Mouse (Mus musculus): Measurements from ENCODE around the gene Serpinb7. TPM values are rescaled to one million over a fixed set of nuclear protein-coding genes. Genes with fewer than 3 reads are reported as not detected.

The Serpinb7 gene
- polyA plus RNA-seq, 1 experiment from 2014 or later = not detected

- Histone ChIP-seq H3K4me2 (ENCODE audit: low read depth, low read length) (no peak overlapping the region), H3K27ac (ENCODE audit: low read length) (no peak overlapping the region), H3K4me1 (ENCODE audit: control insufficient read depth, low read depth, low read length) (no peaks in the 10 kb centered on the region), H3K9me3 (replicated peaks; ENCODE audit: control insufficient read depth, low read length) (no peaks in the 10 kb centered on the region), H3K36me3 (ENCODE audit: control insufficient read depth, insufficient read depth) (no peaks in the 10 kb centered on the region), H3K9ac (ENCODE audit: low read depth, low read length) (no peak overlapping the region), H3K27me3 (ENCODE audit: control insufficient read depth, insufficient read depth, low read depth, low read length) (no peaks in the 10 kb centered on the region), H3K4me3 (ENCODE audit: low read depth, low read length) (no peak overlapping the region)
- no peak for ATAC-seq (ENCODE audit: low read depth)
Measured at GRCm38 (mm10) chr1:107381491-107381890, 18.0 kb upstream of the Serpinb7 start.

GRCm38 (mm10) chr1:107382404-107382803 lies 17.1 kb upstream of the Serpinb7 start:
- Histone ChIP-seq H3K27ac (ENCODE audit: low read length) (no peak overlapping the region), H3K4me3 (ENCODE audit: low read depth, low read length) (no peak overlapping the region), H3K4me2 (ENCODE audit: low read depth, low read length) (no peak overlapping the region), H3K27me3 (ENCODE audit: control insufficient read depth, insufficient read depth, low read depth, low read length) (no peaks in the 10 kb centered on the region), H3K9me3 (replicated peaks; ENCODE audit: control insufficient read depth, low read length) (no peaks in the 10 kb centered on the region), H3K4me1 (ENCODE audit: control insufficient read depth, low read depth, low read length) (no peaks in the 10 kb centered on the region), H3K9ac (ENCODE audit: low read depth, low read length) (no peak overlapping the region), H3K36me3 (ENCODE audit: control insufficient read depth, insufficient read depth) (no peaks in the 10 kb centered on the region)
- 20% methylated on average over 1 of the region's 1 CpGs for whole genome bisulfite sequencing (ENCODE audit: insufficient replicate concordance)
- no peak for ATAC-seq (ENCODE audit: low read depth)

GRCm38 (mm10) chr1:107384532-107384931 lies 14.9 kb upstream of the Serpinb7 start:
- Histone ChIP-seq H3K27me3 (ENCODE audit: control insufficient read depth, insufficient read depth, low read depth, low read length) (no peaks in the 10 kb centered on the region), H3K4me3 (ENCODE audit: low read depth, low read length) (no peak overlapping the region), H3K36me3 (ENCODE audit: control insufficient read depth, insufficient read depth) (no peaks in the 10 kb centered on the region), H3K4me2 (ENCODE audit: low read depth, low read length) (no peak overlapping the region), H3K9me3 (replicated peaks; ENCODE audit: control insufficient read depth, low read length) (no peaks in the 10 kb centered on the region), H3K4me1 (ENCODE audit: control insufficient read depth, low read depth, low read length) (no peaks in the 10 kb centered on the region), H3K9ac (ENCODE audit: low read depth, low read length) (no peak overlapping the region), H3K27ac (ENCODE audit: low read length) (no peak overlapping the region)
- WGBS (ENCODE audit: insufficient replicate concordance) = 23% methylated on average over 9 of the region's 9 CpGs
- ATAC-seq (ENCODE audit: low read depth) = peak; percentile 87

- no peaks in the 10 kb centered on the region for H3K27me3 ChIP-seq (ENCODE audit: control insufficient read depth, insufficient read depth, low read depth, low read length)
- no peaks in the 10 kb centered on the region for H3K9me3 ChIP-seq (replicated peaks; ENCODE audit: control insufficient read depth, low read length)
- H3K4me1 ChIP-seq (ENCODE audit: control insufficient read depth, low read depth, low read length) = no peaks in the 10 kb centered on the region
- H3K36me3 ChIP-seq (ENCODE audit: control insufficient read depth, insufficient read depth) = no peaks in the 10 kb centered on the region
- H3K9ac ChIP-seq (ENCODE audit: low read depth, low read length) = no peak overlapping the region
- 42% methylated on average over 2 of the region's 2 CpGs for WGBS (ENCODE audit: insufficient replicate concordance)
- ATAC-seq (ENCODE audit: low read depth) = peak; percentile 43
- H3K4me3 ChIP-seq (ENCODE audit: low read depth, low read length) = no peak overlapping the region
- H3K27ac ChIP-seq (ENCODE audit: low read length) = no peak overlapping the region
- H3K4me2 ChIP-seq (ENCODE audit: low read depth, low read length) = no peak overlapping the region
Measured at GRCm38 (mm10) chr1:107389753-107390152, 9.7 kb upstream of the Serpinb7 start.

GRCm38 (mm10) chr1:107397481-107397880 lies 2.0 kb upstream of the Serpinb7 start:
- no peak overlapping the region for H3K9ac ChIP-seq (ENCODE audit: low read depth, low read length)
- 13% methylated on average over 1 of the region's 1 CpGs for WGBS (ENCODE audit: insufficient replicate concordance)
- H3K27ac ChIP-seq (ENCODE audit: low read length) = no peak overlapping the region
- H3K36me3 ChIP-seq (ENCODE audit: control insufficient read depth, insufficient read depth) = no peaks in the 10 kb centered on the region
- no peaks in the 10 kb centered on the region for H3K27me3 ChIP-seq (ENCODE audit: control insufficient read depth, insufficient read depth, low read depth, low read length)
- no peaks in the 10 kb centered on the region for H3K4me1 ChIP-seq (ENCODE audit: control insufficient read depth, low read depth, low read length)
- ATAC-seq (ENCODE audit: low read depth) = peak; percentile 58; the same call in 1 of the 2 replicates
- H3K4me3 ChIP-seq (ENCODE audit: low read depth, low read length) = no peak overlapping the region
- no peak overlapping the region for H3K4me2 ChIP-seq (ENCODE audit: low read depth, low read length)
- no peaks in the 10 kb centered on the region for H3K9me3 ChIP-seq (replicated peaks; ENCODE audit: control insufficient read depth, low read length)

- ATAC-seq (ENCODE audit: low read depth) = no peak
- H3K9me3 ChIP-seq (replicated peaks; ENCODE audit: control insufficient read depth, low read length) = no peaks in the 10 kb centered on the region
- 47% methylated on average over 4 of the region's 4 CpGs for WGBS (ENCODE audit: insufficient replicate concordance)
Measured at GRCm38 (mm10) chr1:107402082-107402481, 2.6 kb downstream of the Serpinb7 start.

GRCm38 (mm10) chr1:107414650-107415049 lies 15.2 kb downstream of the Serpinb7 start:
- Histone ChIP-seq H3K4me2 (ENCODE audit: low read depth, low read length) (no peak overlapping the region), H3K4me1 (ENCODE audit: control insufficient read depth, low read depth, low read length) (no peaks in the 10 kb centered on the region), H3K9ac (ENCODE audit: low read depth, low read length) (no peak overlapping the region), H3K36me3 (ENCODE audit: control insufficient read depth, insufficient read depth) (no peaks in the 10 kb centered on the region), H3K4me3 (ENCODE audit: low read depth, low read length) (no peak overlapping the region), H3K9me3 (replicated peaks; ENCODE audit: control insufficient read depth, low read length) (no peaks in the 10 kb centered on the region), H3K27ac (ENCODE audit: low read length) (no peak overlapping the region), H3K27me3 (ENCODE audit: control insufficient read depth, insufficient read depth, low read depth, low read length) (no peaks in the 10 kb centered on the region)
- ATAC-seq (ENCODE audit: low read depth) = no peak
- WGBS (ENCODE audit: insufficient replicate concordance) = 6% methylated on average over 1 of the region's 1 CpGs

More at GRCm38 (mm10) chr1:107402082-107402481, 2.6 kb downstream of the Serpinb7 start:
- H3K27me3 ChIP-seq (ENCODE audit: control insufficient read depth, insufficient read depth, low read depth, low read length) = no peaks in the 10 kb centered on the region
- no peaks in the 10 kb centered on the region for H3K36me3 ChIP-seq (ENCODE audit: control insufficient read depth, insufficient read depth)
- no peak overlapping the region for H3K4me2 ChIP-seq (ENCODE audit: low read depth, low read length)
- H3K4me3 ChIP-seq (ENCODE audit: low read depth, low read length) = no peak overlapping the region
- no peak overlapping the region for H3K9ac ChIP-seq (ENCODE audit: low read depth, low read length)
- no peaks in the 10 kb centered on the region for H3K4me1 ChIP-seq (ENCODE audit: control insufficient read depth, low read depth, low read length)
- H3K27ac ChIP-seq (ENCODE audit: low read length) = no peak overlapping the region

- Histone ChIP-seq H3K27me3 (ENCODE audit: control insufficient read depth, insufficient read depth, low read depth, low read length) (no peaks in the 10 kb centered on the region), H3K4me2 (ENCODE audit: low read depth, low read length) (no peak overlapping the region), H3K4me3 (ENCODE audit: low read depth, low read length) (no peak overlapping the region), H3K9me3 (replicated peaks; ENCODE audit: control insufficient read depth, low read length) (no peaks in the 10 kb centered on the region), H3K4me1 (ENCODE audit: control insufficient read depth, low read depth, low read length) (no peaks in the 10 kb centered on the region), H3K36me3 (ENCODE audit: control insufficient read depth, insufficient read depth) (no peaks in the 10 kb centered on the region), H3K27ac (ENCODE audit: low read length) (no peak overlapping the region), H3K9ac (ENCODE audit: low read depth, low read length) (no peak overlapping the region)
- 58% methylated on average over 4 of the region's 4 CpGs for WGBS (ENCODE audit: insufficient replicate concordance)
- no peak for ATAC-seq (ENCODE audit: low read depth)
Measured at GRCm38 (mm10) chr1:107422487-107422886, 23.0 kb downstream of the Serpinb7 start.

- no peaks in the 10 kb centered on the region for H3K27me3 ChIP-seq (ENCODE audit: control insufficient read depth, insufficient read depth, low read depth, low read length)
- no peak overlapping the region for H3K9ac ChIP-seq (ENCODE audit: low read depth, low read length)
- no peak for ATAC-seq (ENCODE audit: low read depth)
- no peaks in the 10 kb centered on the region for H3K36me3 ChIP-seq (ENCODE audit: control insufficient read depth, insufficient read depth)
- H3K4me3 ChIP-seq (ENCODE audit: low read depth, low read length) = no peak overlapping the region
- no peak overlapping the region for H3K4me2 ChIP-seq (ENCODE audit: low read depth, low read length)
- H3K9me3 ChIP-seq (replicated peaks; ENCODE audit: control insufficient read depth, low read length) = no peaks in the 10 kb centered on the region
- no peak overlapping the region for H3K27ac ChIP-seq (ENCODE audit: low read length)
- no peaks in the 10 kb centered on the region for H3K4me1 ChIP-seq (ENCODE audit: control insufficient read depth, low read depth, low read length)
Measured at GRCm38 (mm10) chr1:107431253-107431652, 31.8 kb downstream of the Serpinb7 start.

GRCm38 (mm10) chr1:107435528-107435927 lies 36.1 kb downstream of the Serpinb7 start:
- WGBS (ENCODE audit: insufficient replicate concordance) = 44% methylated on average over 2 of the region's 2 CpGs
- Histone ChIP-seq H3K9ac (ENCODE audit: low read depth, low read length) (no peak overlapping the region), H3K27me3 (ENCODE audit: control insufficient read depth, insufficient read depth, low read depth, low read length) (no peaks in the 10 kb centered on the region)

More at GRCm38 (mm10) chr1:107435528-107435927, 36.1 kb downstream of the Serpinb7 start:
- Histone ChIP-seq H3K4me1 (ENCODE audit: control insufficient read depth, low read depth, low read length) (no peaks in the 10 kb centered on the region), H3K9me3 (replicated peaks; ENCODE audit: control insufficient read depth, low read length) (no peaks in the 10 kb centered on the region), H3K27ac (ENCODE audit: low read length) (no peak overlapping the region), H3K36me3 (ENCODE audit: control insufficient read depth, insufficient read depth) (no peaks in the 10 kb centered on the region), H3K4me2 (ENCODE audit: low read depth, low read length) (no peak overlapping the region), H3K4me3 (ENCODE audit: low read depth, low read length) (no peak overlapping the region)
- ATAC-seq (ENCODE audit: low read depth) = no peak

Measured in liver, embryonic 16.5 days (tissue).